ENCODE assay signal across 13 mouse cellular contexts in genomic region chr7:37586694-37587093, GRCm38 (mm10).
"Had no signal": no experiment of that assay in that cellular context is flagged by ENCODE, and none has a peak within 500 bp of the region (broad histone marks: within the 10 kb centered on the region; RNA-seq: fewer than 3 reads in every experiment).

No protein-coding gene starts in this region.

- DNase-seq: kidney, adult 2 months; kidney, postnatal 25 days; layer of hippocampus, adult 9-11 months; layer of hippocampus, postnatal 36 days; lung, adult 2 months; lung, postnatal 36 days; thymus, postnatal 14 days had no signal

- H3K36me3 ChIP-seq: limb, embryonic 13.5 days; midbrain, embryonic 15.5 days had no signal

- H3K27ac ChIP-seq: limb, embryonic 13.5 days; liver, embryonic 14.5 days; midbrain, embryonic 15.5 days; stomach, postnatal 0 days had no signal

- H3K4me1 ChIP-seq: limb, embryonic 13.5 days; midbrain, embryonic 15.5 days had no signal

- H3K9me3 ChIP-seq: limb, embryonic 13.5 days; midbrain, embryonic 15.5 days had no signal

- ATAC-seq: intestine, embryonic 16.5 days; lung, postnatal 0 days; midbrain, embryonic 15.5 days had no signal

- H3K4me3 ChIP-seq: limb, embryonic 13.5 days; midbrain, embryonic 15.5 days had no signal

- H3K27me3 ChIP-seq: limb, embryonic 13.5 days; midbrain, embryonic 15.5 days had no signal

- H3K9ac ChIP-seq: limb, embryonic 13.5 days; liver, embryonic 14.5 days; midbrain, embryonic 15.5 days had no signal

- H3K4me2 ChIP-seq: limb, embryonic 13.5 days; midbrain, embryonic 15.5 days had no signal
